Mouse (Mus musculus) gastrocnemius, postnatal 25 days (tissue): Measurements from ENCODE around the gene Sirt7. TPM values are rescaled to one million over a fixed set of nuclear protein-coding genes. Genes with fewer than 3 reads are reported as not detected.
"Not testable (repeated sequence)": the region's sequence is repeated elsewhere in the genome, so short reads cannot be mapped to it uniquely, and the experiment has no call there.

ENCODE experiments used
- DNase-seq: peaks from one replicate; pipeline ENCODE4 v3.0.0; 2022
- total RNA-seq, 2 experiments: library from RNA; stranded (reverse); gene quantifications; 1 replicate in 1 of 2; 2 replicates in 1 of 2; pipeline ENCODE4 v1.2.3; 2021

The Sirt7 gene
- total RNA-seq, 2 experiments from 2014 or later, result 4.3 to 7.2 TPM

- peak; percentile 94 for DNase-seq
Observed at GRCm38 (mm10) chr11:120617519-120618112, 7.4 kb downstream of the Sirt7 start, which contains the start of gene Pcyt2. Gene Pcyt2, minus strand, starts transcription at chr11:120617936.

GRCm38 (mm10) chr11:120616617-120617294 lies 8.3 kb downstream of the Sirt7 start:
- DNase-seq, result no peak

GRCm38 (mm10) chr11:120615606-120616203 lies 9.3 kb downstream of the Sirt7 start:
- DNase-seq, result no peak

- no peak for DNase-seq
Observed at GRCm38 (mm10) chr11:120615167-120615566, 9.9 kb downstream of the Sirt7 start.

- DNase-seq, result no peak
Observed at GRCm38 (mm10) chr11:120613976-120614375, 11.1 kb downstream of the Sirt7 start.

GRCm38 (mm10) chr11:120613481-120613972 lies 11.5 kb downstream of the Sirt7 start:
- DNase-seq, result no peak

- DNase-seq, result peak; percentile 68
Observed at GRCm38 (mm10) chr11:120612763-120613162, 12.3 kb downstream of the Sirt7 start.

GRCm38 (mm10) chr11:120610477-120611046 lies 14.5 kb downstream of the Sirt7 start:
- no peak for DNase-seq

GRCm38 (mm10) chr11:120609250-120609649 lies 15.8 kb downstream of the Sirt7 start:
- no peak for DNase-seq

GRCm38 (mm10) chr11:120608241-120609034 lies 16.6 kb downstream of the Sirt7 start, which contains the start of gene Npb:
Gene Npb, plus strand, starts transcription at chr11:120608477.
- DNase-seq, result no peak

- DNase-seq, result no peak
Observed at GRCm38 (mm10) chr11:120606764-120607163, 18.3 kb downstream of the Sirt7 start.

- no peak for DNase-seq
Observed at GRCm38 (mm10) chr11:120605667-120606066, 19.4 kb downstream of the Sirt7 start.

GRCm38 (mm10) chr11:120603545-120603944 lies 21.5 kb downstream of the Sirt7 start:
- DNase-seq, result no peak

GRCm38 (mm10) chr11:120600716-120601115 lies 24.3 kb downstream of the Sirt7 start:
- no peak for DNase-seq

- DNase-seq, result no peak
Observed at GRCm38 (mm10) chr11:120598990-120599549, 26.0 kb downstream of the Sirt7 start.

GRCm38 (mm10) chr11:120598283-120598989 lies 26.6 kb downstream of the Sirt7 start, which contains the start of the genes Alyref and Anapc11:
Gene Alyref, minus strand, starts transcription at chr11:120598365.
Gene Anapc11, plus strand, starts transcription at chr11:120598421.
- DNase-seq, result peak; percentile 94

- no peak for DNase-seq
Observed at GRCm38 (mm10) chr11:120597240-120598235, 27.5 kb downstream of the Sirt7 start.

GRCm38 (mm10) chr11:120588531-120588930 lies 36.5 kb downstream of the Sirt7 start:
- no peak for DNase-seq

- DNase-seq, result no peak
Observed at GRCm38 (mm10) chr11:120583937-120584336, 41.1 kb downstream of the Sirt7 start.

GRCm38 (mm10) chr11:120582982-120583293 lies 42.1 kb downstream of the Sirt7 start:
- DNase-seq, result not testable (repeated sequence)
